Mouse (Mus musculus) urinary bladder, postnatal 14 days (tissue): Measurements from ENCODE around the gene Slc24a2.

Experiments used
- DNase-seq: peaks from one replicate; pipeline ENCODE4 v3.0.0; 2021; ENCODE audit warnings: low spot score

The Slc24a2 gene

GRCm38 (mm10) chr4:87115726-87116125 is 114.6 kb downstream of the Slc24a2 start:
- no peak for DNase-seq

GRCm38 (mm10) chr4:87109331-87110059 is 120.8 kb downstream of the Slc24a2 start:
- no peak for DNase-seq

GRCm38 (mm10) chr4:87100936-87101335 is 129.3 kb downstream of the Slc24a2 start:
- DNase-seq = no peak

- DNase-seq = peak; percentile 8
Observed at GRCm38 (mm10) chr4:87096186-87096585, 134.1 kb downstream of the Slc24a2 start.

GRCm38 (mm10) chr4:87093612-87094011 is 136.7 kb downstream of the Slc24a2 start:
- DNase-seq = no peak

GRCm38 (mm10) chr4:87090841-87091240 is 139.4 kb downstream of the Slc24a2 start:
- no peak for DNase-seq

GRCm38 (mm10) chr4:87088713-87089112 is 141.6 kb downstream of the Slc24a2 start:
- DNase-seq = no peak

- no peak for DNase-seq
Observed at GRCm38 (mm10) chr4:87087597-87087996, 142.7 kb downstream of the Slc24a2 start.

GRCm38 (mm10) chr4:87086933-87087577 is 143.2 kb downstream of the Slc24a2 start:
- DNase-seq = peak; percentile 29

GRCm38 (mm10) chr4:87081321-87081720 is 149.0 kb downstream of the Slc24a2 start:
- DNase-seq = no peak

GRCm38 (mm10) chr4:87079305-87079704 is 151.0 kb downstream of the Slc24a2 start:
- no peak for DNase-seq

- DNase-seq = no peak
Observed at GRCm38 (mm10) chr4:87078726-87079125, 151.6 kb downstream of the Slc24a2 start.

- no peak for DNase-seq
Observed at GRCm38 (mm10) chr4:87075761-87076160, 154.5 kb downstream of the Slc24a2 start.

GRCm38 (mm10) chr4:87068121-87068520 is 162.2 kb downstream of the Slc24a2 start:
- no peak for DNase-seq

- DNase-seq = no peak
Observed at GRCm38 (mm10) chr4:87065227-87065626, 165.1 kb downstream of the Slc24a2 start.

- no peak for DNase-seq
Observed at GRCm38 (mm10) chr4:87064561-87064960, 165.7 kb downstream of the Slc24a2 start.

GRCm38 (mm10) chr4:87062771-87063253 is 167.5 kb downstream of the Slc24a2 start:
- DNase-seq = no peak

GRCm38 (mm10) chr4:87061696-87062095 is 168.6 kb downstream of the Slc24a2 start:
- DNase-seq = no peak

- no peak for DNase-seq
Observed at GRCm38 (mm10) chr4:87057572-87057971, 172.7 kb downstream of the Slc24a2 start.

- no peak for DNase-seq
Observed at GRCm38 (mm10) chr4:87055768-87056167, 174.5 kb downstream of the Slc24a2 start.

- DNase-seq = no peak
Observed at GRCm38 (mm10) chr4:87052881-87053280, 177.4 kb downstream of the Slc24a2 start.

- DNase-seq = no peak
Observed at GRCm38 (mm10) chr4:87049061-87049460, 181.2 kb downstream of the Slc24a2 start.

GRCm38 (mm10) chr4:87047131-87047530 is 183.1 kb downstream of the Slc24a2 start:
- DNase-seq = no peak
